In the genomic region with DNA sequence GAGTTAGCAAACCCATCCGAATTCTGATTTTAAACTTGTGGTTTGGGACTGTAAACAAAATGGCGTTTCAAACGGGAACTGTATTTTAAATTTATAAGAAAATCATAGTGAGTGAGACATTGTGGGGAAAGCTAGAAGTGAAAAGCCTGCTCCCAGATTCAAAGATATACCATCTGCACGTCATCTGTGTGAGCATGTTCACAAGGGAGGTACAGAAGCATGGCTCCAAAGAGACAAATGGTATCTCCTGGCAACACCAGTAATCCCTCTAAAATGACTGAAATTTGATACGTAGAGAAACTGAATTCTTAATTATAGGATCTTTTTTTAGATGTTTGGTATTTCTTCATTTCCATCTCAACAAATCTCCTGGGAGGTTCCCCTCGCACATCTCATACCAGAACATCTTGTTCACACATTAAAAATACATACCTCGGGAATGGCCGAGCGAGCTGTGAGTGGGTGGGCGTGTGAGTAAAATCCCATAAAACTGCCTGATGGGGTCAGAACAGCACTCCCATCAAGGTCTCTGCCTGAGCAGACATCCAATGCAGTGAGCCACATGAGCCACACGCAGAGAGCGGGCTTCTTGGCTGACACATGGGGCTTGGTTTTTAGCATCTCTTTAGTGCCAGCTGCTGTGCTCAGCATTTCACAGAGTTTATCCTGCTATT, we compare ENCODE assay signal across 13 mouse cellular contexts. TPM values are rescaled to one million over a fixed set of nuclear protein-coding genes. Genes with fewer than 3 reads are reported as not detected.
DNase-seq lines count a peak whose midpoint lies in the region; ATAC-seq and TF ChIP-seq lines count a peak whose summit lies in the region.
"Had no signal": no experiment of that assay in that cellular context is flagged by ENCODE, and none has a peak within 500 bp of the region (broad histone marks: within the 10 kb centered on the region; RNA-seq: fewer than 3 reads in every experiment).

No protein-coding gene starts in this region.

- no peaks in the 10 kb centered on the region for H3K9me3 ChIP-seq in kidney, postnatal 0 days (replicated peaks; ENCODE audit: low read length)
- H3K9me3 ChIP-seq in forebrain, embryonic 16.5 days (ENCODE audit: control insufficient read depth, low read length): no peaks in the 10 kb centered on the region
- H3K9me3 ChIP-seq: heart, embryonic 13.5 days had no signal

- DNase-seq in kidney, postnatal 0 days (ENCODE audit: low spot score): peak; percentile 41
- DNase-seq in kidney, adult 9 months: no peak
- peak; percentile 13 to 30 for DNase-seq in left cerebral cortex, adult 2 months (ENCODE audit: extremely low spot score in 1 of 2, low spot score in 2 of 2)
- peak; percentile 51 for DNase-seq in right cerebral cortex, adult 18-20 months
- no peak for DNase-seq in heart, postnatal 10 days
- DNase-seq in thymus, postnatal 25 days: no peak
- DNase-seq: cerebellum, adult 11-12 months had no signal

- no peak for TF ChIP-seq CTCF in kidney, postnatal 0 days (IDR thresholded peaks at IDR 0.05; ENCODE audit: low read depth)
- TF ChIP-seq CTCF in left cerebral cortex, adult 2 months (IDR thresholded peaks at IDR 0.05): no peak

- ATAC-seq in kidney, postnatal 0 days (replicated peaks; ENCODE audit: low FRiP score, low read depth): no peak
- peak; percentile 87 for ATAC-seq in forebrain, embryonic 16.5 days
- ATAC-seq in erythroid progenitor cell, adult 5-6 weeks (replicated peaks; ENCODE audit: low FRiP score, poor library complexity, severe bottlenecking): no peak
- ATAC-seq: intestine, embryonic 16.5 days had no signal

- H3K27me3 ChIP-seq in kidney, postnatal 0 days (ENCODE audit: insufficient read depth, low read length): no peaks in the 10 kb centered on the region
- H3K27me3 ChIP-seq in forebrain, embryonic 16.5 days (replicated peaks; ENCODE audit: control insufficient read depth, insufficient read depth, low read length): no peaks in the 10 kb centered on the region
- H3K27me3 ChIP-seq: heart, embryonic 13.5 days had no signal

- WGBS in kidney, postnatal 0 days: 48% methylated on average over 12 of the region's 12 CpGs
- WGBS in forebrain, embryonic 16.5 days: 58% methylated on average over 12 of the region's 12 CpGs

- intact Hi-C loops in left cerebral cortex, adult 2 months (cut with DNase I): no loop called here
- intact Hi-C loops in heart, postnatal 10 days (cut with DNase I): no loop called here

- no peak overlapping the region for H3K4me3 ChIP-seq in kidney, postnatal 0 days (replicated peaks; ENCODE audit: low read depth, low read length)
- H3K4me3 ChIP-seq in forebrain, embryonic 16.5 days (replicated peaks; ENCODE audit: low read length): no peak overlapping the region
- H3K4me3 ChIP-seq in left cerebral cortex, adult 2 months: no peak overlapping the region
- H3K4me3 ChIP-seq: erythroblast, embryonic 14.5 days; heart, embryonic 13.5 days had no signal

- no peak overlapping the region for H3K27ac ChIP-seq in kidney, postnatal 0 days
- H3K27ac ChIP-seq in forebrain, embryonic 16.5 days (ENCODE audit: low read length): peak overlapping the region; percentile 22; the same call in 1 of the 2 replicates
- peak overlapping the region; percentile 63 for H3K27ac ChIP-seq in left cerebral cortex, adult 2 months
- H3K27ac ChIP-seq: heart, embryonic 13.5 days had no signal

- H3K36me3 ChIP-seq in kidney, postnatal 0 days (ENCODE audit: insufficient read depth, low read length): no peaks in the 10 kb centered on the region
- no peaks in the 10 kb centered on the region for H3K36me3 ChIP-seq in forebrain, embryonic 16.5 days (ENCODE audit: control insufficient read depth, insufficient read depth)
- H3K36me3 ChIP-seq: heart, embryonic 13.5 days had no signal

- no peaks in the 10 kb centered on the region for H3K4me1 ChIP-seq in kidney, postnatal 0 days (replicated peaks; ENCODE audit: insufficient read depth, low read length)
- peaks cover 6% of the 10 kb centered on the region; the same call in 1 of the 2 replicates for H3K4me1 ChIP-seq in forebrain, embryonic 16.5 days (replicated peaks; ENCODE audit: control insufficient read depth, insufficient read depth, low read length)
- H3K4me1 ChIP-seq: heart, embryonic 13.5 days had no signal

- H3K4me2 ChIP-seq in kidney, postnatal 0 days (ENCODE audit: low read length): no peak overlapping the region
- no peak overlapping the region for H3K4me2 ChIP-seq in forebrain, embryonic 16.5 days (ENCODE audit: low read length)
- H3K4me2 ChIP-seq: heart, embryonic 13.5 days had no signal

- no peak overlapping the region for H3K9ac ChIP-seq in kidney, postnatal 0 days (ENCODE audit: low read depth, low read length)
- H3K9ac ChIP-seq in forebrain, embryonic 16.5 days (replicated peaks; ENCODE audit: low read depth, low read length): no peak overlapping the region
- H3K9ac ChIP-seq: heart, embryonic 13.5 days had no signal

RNA-seq across cellular contexts. Expression of gene Gm21962, which starts 23.8 kb away (rescaled TPM):
- not detected in 2 replicates for polyA plus RNA-seq in kidney, postnatal 0 days (2015; fragmentation: Nextera tagmentation; extraction: Ambion mirVana)
- polyA plus RNA-seq in forebrain, embryonic 16.5 days (2015; fragmentation: Nextera tagmentation; extraction: Ambion mirVana): not detected in 2 replicates
- not detected for total RNA-seq in left cerebral cortex, adult 2 months (2021)
- total RNA-seq in heart, postnatal 10 days (2021): not detected
- not detected in 2 replicates for total RNA-seq in erythroid progenitor cell, adult 5-6 weeks (2015; ENCODE audit: low replicate concordance)
- total RNA-seq in erythroid progenitor cell, adult 5-6 weeks (2017; ENCODE audit: low replicate concordance): 0.77 TPM in 1 of 2 replicates, not detected in the other
- total RNA-seq: liver, adult 2 months had no signal
- polyA plus RNA-seq: erythroblast, embryonic 14.5 days; heart, embryonic 13.5 days; intestine, embryonic 16.5 days; liver, adult 2 months had no signal

RNA-seq across cellular contexts. Expression of gene Ddit4l, which starts 26.2 kb away (rescaled TPM):
- polyA plus RNA-seq in kidney, postnatal 0 days (2015; fragmentation: Nextera tagmentation; extraction: Ambion mirVana): 19.6 and 23.1 TPM in 2 replicates
- polyA plus RNA-seq in forebrain, embryonic 16.5 days (2015; fragmentation: Nextera tagmentation; extraction: Ambion mirVana): 6.1 and 6.7 TPM in 2 replicates
- 10 to 100 TPM; 19.7 to 25.6 TPM for total RNA-seq in left cerebral cortex, adult 2 months (2021)
- 1 to 10 TPM in 1 of 2 experiments, under 1 TPM in 1; 0.67 to 1.6 TPM for total RNA-seq in heart, postnatal 10 days (2021)
- not detected in 2 replicates for total RNA-seq in erythroid progenitor cell, adult 5-6 weeks (2015; ENCODE audit: low replicate concordance)
- total RNA-seq in erythroid progenitor cell, adult 5-6 weeks (2017; ENCODE audit: low replicate concordance): 0.39 TPM in 1 of 2 replicates, not detected in the other
- polyA plus RNA-seq: erythroblast, embryonic 14.5 days had no signal

Comparison
In these comparisons a context has a peak if more than half of its experiments do, and no peak if none do; other contexts are left out.
1. DNase-seq: peak in kidney, postnatal 0 days (single experiment), left cerebral cortex, adult 2 months (2 of 2) and right cerebral cortex, adult 18-20 months (single experiment); none in kidney, adult 9 months (single experiment), heart, postnatal 10 days (0 of 2) and thymus, postnatal 25 days (single experiment).
2. RNA of gene Ddit4l, which starts 26.2 kb away (total RNA-seq): 19.7 to 25.6 TPM in left cerebral cortex, adult 2 months; 0.67 to 1.6 TPM in heart, postnatal 10 days and 0.39 TPM in erythroid progenitor cell, adult 5-6 weeks; every median in the first group is over 4 times any median in the second.